Mouse (Mus musculus) brain, embryonic 14.5 days (tissue): ENCODE measurements around the gene Prrx2. TPM values are rescaled to one million over a fixed set of nuclear protein-coding genes. Genes with fewer than 3 reads are reported as not detected.

ENCODE experiments used
- DNase-seq: peaks from one replicate; pipeline ENCODE4 v3.0.0-alpha.2; 2011; ENCODE audit warnings: low read depth
- CTCF ChIP-seq: fragments of 200-500 bp; IDR thresholded peaks from 2 replicates; pipeline ENCODE4 v1.5.1; 2012; ENCODE audit warnings: inconsistent platforms, mild to moderate bottlenecking, moderate library complexity, borderline replicate concordance; ENCODE audit not compliant: insufficient read depth, insufficient read length; ENCODE audit errors: extremely low read depth
- POLR2A ChIP-seq: fragments of 200-500 bp; IDR thresholded peaks from 2 replicates; pipeline ENCODE4 v1.6.1; 2012; ENCODE audit warnings: mild to moderate bottlenecking, inconsistent platforms, borderline replicate concordance; ENCODE audit not compliant: poor library complexity, insufficient read depth, insufficient read length, severe bottlenecking; ENCODE audit errors: extremely low read depth
- polyA plus RNA-seq: library from polyadenylated mRNA; depleted of rRNA; stranded (reverse); fragments of >200 nt; gene quantifications from 2 replicates; pipeline ENCODE4 v1.2.3, GENCODE M21; 2012

Gene Prrx2
- polyA plus RNA-seq, 1 experiment, result 10.8 TPM

DNA sequence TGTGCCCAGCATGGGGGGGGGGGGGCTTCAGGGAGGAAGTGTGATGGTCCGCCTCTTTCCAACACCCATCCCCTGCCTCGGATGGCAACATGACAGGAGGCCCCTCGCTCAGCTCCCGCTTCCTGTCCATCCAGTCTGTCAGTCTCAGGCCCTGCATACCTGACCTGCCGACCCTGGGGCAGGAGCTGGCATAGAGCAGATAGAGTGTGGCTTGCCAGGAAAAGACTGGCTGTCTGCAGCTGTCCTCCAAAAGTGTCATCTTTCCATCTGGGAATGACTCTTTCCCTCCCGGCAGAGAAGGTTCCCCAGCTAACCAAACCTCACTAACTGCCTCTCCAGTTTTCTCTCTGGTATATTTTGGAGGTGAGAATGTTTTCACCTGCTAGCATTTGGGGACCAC, 15.8 kb downstream of the Prrx2 start:
- DNase-seq, result no peak
- TF ChIP-seq POLR2A (no peak), CTCF (no peak)

GRCm38 (mm10) chr2:30852771-30853313, 18.1 kb downstream of the Prrx2 start:
- DNase-seq, result peak; percentile 26
- TF ChIP-seq CTCF (no peak), POLR2A (no peak)

DNA sequence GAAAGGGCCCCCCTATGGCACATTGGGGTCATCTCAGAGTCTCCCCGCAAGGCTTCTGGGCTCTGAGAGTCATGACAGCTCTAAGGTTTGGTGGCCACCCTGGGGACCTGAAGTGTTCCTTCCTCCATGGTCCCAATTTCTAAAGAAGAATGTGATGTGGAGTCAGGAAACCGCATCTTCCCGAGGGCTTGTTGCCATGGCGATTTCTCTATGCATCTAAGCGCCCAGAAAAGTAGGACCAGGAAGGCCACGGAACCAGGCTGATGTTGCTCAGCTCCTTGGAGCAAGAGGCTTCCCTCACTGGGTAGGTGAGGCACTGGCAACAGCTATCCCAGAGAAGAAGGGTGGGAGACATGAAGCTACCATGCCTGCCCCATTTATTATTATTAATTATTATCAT, 22.3 kb downstream of the Prrx2 start:
- peak; percentile 29 for DNase-seq
- no peak for TF ChIP-seq POLR2A
- no peak for TF ChIP-seq CTCF

DNA sequence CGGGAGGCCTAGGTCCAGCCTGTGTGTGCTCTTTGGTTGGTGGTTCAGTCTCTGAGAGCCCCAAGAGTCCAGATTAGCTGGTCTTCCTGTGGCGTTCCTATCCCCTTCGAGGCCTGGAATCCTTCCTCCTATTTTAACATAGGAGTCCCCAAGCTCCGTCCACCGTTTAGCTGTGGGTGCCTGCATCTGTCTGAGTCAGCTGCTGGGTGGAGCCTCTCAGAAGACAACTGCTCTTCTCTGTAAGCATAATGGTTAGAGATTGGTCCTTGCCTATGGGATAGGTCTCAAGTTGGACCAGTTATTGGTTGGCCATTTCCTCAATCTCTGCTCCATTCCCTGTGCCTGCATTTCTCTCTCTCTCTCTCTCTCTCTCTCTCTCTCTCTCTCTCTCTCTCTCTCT, 25.0 kb downstream of the Prrx2 start:
- no peak for DNase-seq
- TF ChIP-seq POLR2A (no peak), CTCF (no peak)

DNA sequence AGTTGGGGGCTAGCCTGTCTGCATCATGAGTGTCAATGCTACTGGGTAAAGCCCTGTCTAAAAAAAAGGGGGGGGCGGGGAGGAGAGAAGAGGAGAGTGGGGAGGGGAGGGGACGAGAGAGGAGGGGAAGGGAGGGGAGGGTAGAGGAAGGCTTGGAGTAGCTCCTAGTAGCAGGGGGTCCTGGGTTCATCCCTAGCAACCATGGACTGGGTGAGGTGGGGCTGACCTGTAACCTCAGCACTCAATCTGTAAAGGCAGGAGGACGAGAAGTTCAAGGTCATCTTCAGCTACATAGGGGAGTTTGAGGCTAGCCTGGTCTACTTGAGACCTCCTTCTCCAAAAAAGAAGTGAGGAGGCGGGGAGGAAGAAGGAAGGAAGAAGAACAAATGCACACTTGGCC, 27.3 kb downstream of the Prrx2 start:
- DNase-seq, result no peak
- no peak for TF ChIP-seq CTCF
- TF ChIP-seq POLR2A, result no peak

DNA sequence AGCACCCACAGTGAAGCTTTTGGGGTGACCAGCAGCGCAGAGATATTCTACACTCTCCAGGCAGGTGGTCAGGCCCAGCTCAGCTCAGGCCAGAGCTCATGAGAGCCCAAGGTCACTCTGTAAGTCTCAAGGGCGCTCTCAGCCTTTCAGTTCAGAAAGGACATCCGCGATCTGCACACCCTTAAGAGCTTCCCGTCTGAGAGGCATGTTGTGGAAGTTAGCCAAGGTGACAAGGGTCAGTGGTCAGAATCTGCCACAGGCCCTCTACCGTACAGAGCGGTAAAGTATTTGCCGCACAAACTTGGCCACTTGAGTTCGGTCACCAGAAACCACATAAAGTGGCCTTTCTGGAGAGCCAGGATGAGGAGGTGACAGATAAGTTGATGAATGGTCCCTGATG, 28.8 kb downstream of the Prrx2 start:
- TF ChIP-seq CTCF (no peak), POLR2A (no peak)
- no peak for DNase-seq

GRCm38 (mm10) chr2:30864968-30865381, 30.2 kb downstream of the Prrx2 start:
- DNase-seq, result no peak
- TF ChIP-seq CTCF (no peak), POLR2A (no peak)

GRCm38 (mm10) chr2:30865426-30865825, 30.7 kb downstream of the Prrx2 start:
- no peak for DNase-seq
- TF ChIP-seq CTCF (no peak), POLR2A (no peak)

GRCm38 (mm10) chr2:30870863-30871262, 36.1 kb downstream of the Prrx2 start:
- no peak for DNase-seq
- TF ChIP-seq POLR2A (no peak), CTCF (no peak)

DNA sequence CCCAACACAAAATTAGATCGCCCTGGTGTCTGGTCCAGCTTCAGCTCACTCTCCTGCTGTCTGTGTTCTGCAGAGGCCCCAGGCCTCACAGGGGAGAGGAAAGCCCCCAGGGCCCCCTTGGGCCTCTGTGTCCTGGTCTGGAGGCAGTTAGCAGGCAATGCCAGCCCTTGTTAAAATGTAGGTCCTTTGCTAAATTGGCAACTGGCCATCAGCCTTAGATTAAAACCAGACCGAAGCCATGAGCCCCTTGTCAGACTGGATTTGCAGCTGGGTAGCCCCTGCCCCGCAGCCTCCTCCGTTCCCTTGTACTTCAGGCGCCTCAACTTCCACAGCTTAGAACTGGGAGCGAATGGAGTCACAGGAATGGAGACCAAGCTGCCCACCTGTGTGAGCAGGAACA, 37.9 kb downstream of the Prrx2 start:
- peak; percentile 40 for DNase-seq
- no peak for TF ChIP-seq CTCF

DNA sequence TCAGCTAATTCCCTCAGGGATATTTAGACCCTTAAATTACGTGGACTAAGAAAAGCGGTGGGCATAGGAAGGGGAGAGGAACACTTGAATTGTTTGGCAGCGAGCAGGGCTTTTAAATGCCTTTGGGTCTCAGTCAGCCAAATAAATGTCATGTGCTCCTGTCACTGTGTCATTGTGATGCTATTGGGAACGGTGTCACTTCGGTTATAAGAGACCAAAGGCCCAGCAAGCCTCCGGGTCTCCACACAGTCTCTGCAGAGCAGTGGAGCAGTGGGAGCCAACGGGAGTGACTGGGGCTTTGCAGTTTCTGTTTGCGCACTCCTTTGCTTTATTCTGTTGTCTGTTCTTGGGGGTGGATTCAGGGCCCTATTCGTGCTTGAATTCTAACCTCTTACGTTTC, 39.7 kb downstream of the Prrx2 start:
- TF ChIP-seq POLR2A (no peak), CTCF (no peak)
- DNase-seq, result peak; percentile 83

- no peak for TF ChIP-seq POLR2A
- no peak for TF ChIP-seq CTCF
Measured at GRCm38 (mm10) chr2:30875096-30875495, 40.3 kb downstream of the Prrx2 start.

DNA sequence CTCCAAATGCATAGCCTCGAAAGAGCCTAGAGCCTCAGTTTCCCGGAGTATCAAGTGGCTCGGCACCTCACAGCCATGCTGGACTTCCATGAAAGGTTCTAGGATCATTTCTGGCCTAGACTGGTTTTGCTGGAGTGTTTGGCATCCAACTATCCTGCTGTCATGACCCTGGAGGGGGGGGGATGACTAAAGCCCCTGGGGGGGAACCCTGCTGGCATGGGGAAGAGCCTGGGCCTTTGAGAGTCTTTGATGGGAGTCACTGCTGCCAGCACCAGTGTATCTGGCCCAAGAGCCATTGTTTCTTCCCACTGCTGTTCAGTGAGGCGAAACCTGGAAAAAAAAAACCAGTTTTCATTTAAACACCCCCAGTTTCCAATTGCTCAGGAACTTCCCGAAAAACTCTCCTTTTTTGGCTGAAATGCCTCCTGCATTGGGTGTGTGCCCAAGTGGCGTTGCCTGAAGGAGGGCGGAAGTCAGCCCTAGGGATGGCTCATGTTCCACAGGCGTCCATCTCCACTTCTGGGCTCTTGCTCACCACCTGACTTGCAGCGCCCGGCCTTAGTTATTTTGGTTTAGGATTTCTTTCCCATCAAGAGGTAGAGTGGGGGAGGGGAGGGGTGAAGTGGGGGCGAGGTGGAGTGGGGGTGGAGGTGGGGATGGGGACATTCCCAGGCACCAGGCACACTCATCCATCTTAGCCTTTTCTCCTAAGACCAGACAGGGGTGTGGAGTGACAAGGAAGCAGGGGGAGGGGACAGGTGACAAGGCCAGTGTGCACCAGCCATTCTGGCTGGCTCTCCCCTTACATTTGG, 41.1 kb downstream of the Prrx2 start:
- peak; percentile 55 for DNase-seq

More at GRCm38 (mm10) chr2:30875096-30875495, 40.3 kb downstream of the Prrx2 start:
- DNase-seq, result no peak

DNA sequence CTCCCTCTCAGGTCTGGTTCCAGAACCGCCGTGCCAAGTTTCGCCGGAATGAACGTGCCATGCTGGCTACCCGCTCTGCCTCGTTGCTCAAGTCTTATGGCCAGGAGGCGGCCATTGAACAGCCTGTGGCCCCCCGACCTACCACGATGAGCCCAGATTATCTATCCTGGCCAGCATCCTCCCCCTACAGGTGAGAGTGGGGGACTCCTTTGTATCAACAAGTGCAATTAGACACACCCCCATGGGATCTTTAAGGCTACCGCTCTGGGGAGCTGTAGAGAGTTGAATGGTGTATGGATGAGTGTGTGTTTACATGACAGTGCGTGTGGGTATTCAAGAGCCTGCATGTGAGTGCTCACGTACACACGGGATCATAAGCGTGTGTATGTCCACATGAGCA, 44.7 kb downstream of the Prrx2 start:
- no peak for DNase-seq
- TF ChIP-seq CTCF (no peak), POLR2A (no peak)

More for the DNA sequence above, 41.1 kb downstream of the Prrx2 start:
- TF ChIP-seq CTCF, result no peak
- no peak for TF ChIP-seq POLR2A
